Mouse (Mus musculus) E14TG2a.4 (cell line): ENCODE data around the gene Dpp9.

Source experiments
- CTCF ChIP-seq: conservative IDR thresholded peaks from 2 replicates; pipeline ENCODE4 v1.5.1; 2014; ENCODE audit warnings: low read length
- NANOG ChIP-seq: IDR thresholded peaks from 2 replicates; pipeline ENCODE4 v1.6.1; 2014; ENCODE audit warnings: borderline replicate concordance, low read length, mixed read lengths

DNA sequence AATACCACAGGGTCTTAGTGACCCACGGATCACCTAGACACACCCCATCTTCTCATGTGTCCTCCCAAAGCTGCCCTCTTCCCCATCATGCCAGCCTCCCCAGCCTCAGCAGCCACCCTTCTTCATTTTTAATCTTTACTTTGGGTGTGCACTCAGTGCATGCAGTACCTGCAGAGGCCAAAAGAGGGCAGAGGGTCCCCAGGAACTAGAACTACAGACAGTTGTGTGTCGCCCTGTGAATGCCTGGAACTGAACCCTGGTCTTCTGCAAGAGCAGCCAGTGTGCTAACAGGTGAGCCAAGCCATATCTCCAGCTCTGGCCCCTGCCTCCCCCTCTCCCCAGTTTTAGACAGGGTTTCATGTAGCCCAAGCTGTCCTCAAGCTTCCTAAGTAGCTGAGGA is 21.8 kb downstream of the Dpp9 start:
- TF ChIP-seq CTCF: peak; percentile 95
- TF ChIP-seq NANOG: no peak
